Mouse (Mus musculus) right cerebral cortex, postnatal 4 days (tissue): ENCODE results near the gene Efna5.

Experiments
- DNase-seq: peaks from one replicate; pipeline ENCODE4 v3.0.0-alpha.2; 2022

Gene Efna5

GRCm38 (mm10) chr17:62591581-62592435 is 289.3 kb downstream of the Efna5 start:
- DNase-seq = no peak

GRCm38 (mm10) chr17:62590685-62591460 is 290.2 kb downstream of the Efna5 start:
- DNase-seq = no peak

GRCm38 (mm10) chr17:62580127-62580526 is 301.0 kb downstream of the Efna5 start:
- no peak for DNase-seq

- no peak for DNase-seq
These were observed 301.5 kb downstream of the Efna5 start for GRCm38 (mm10) chr17:62579618-62580017.

GRCm38 (mm10) chr17:62574499-62575265 is 306.4 kb downstream of the Efna5 start:
- DNase-seq = no peak

- DNase-seq = no peak
These were observed 311.0 kb downstream of the Efna5 start for GRCm38 (mm10) chr17:62570101-62570500.

- no peak for DNase-seq
These were observed 313.1 kb downstream of the Efna5 start for GRCm38 (mm10) chr17:62568019-62568418.

- DNase-seq = no peak
These were observed 315.5 kb downstream of the Efna5 start for GRCm38 (mm10) chr17:62565632-62566031.

- no peak for DNase-seq
These were observed 318.7 kb downstream of the Efna5 start for GRCm38 (mm10) chr17:62562439-62562838.

- DNase-seq = no peak
These were observed 323.9 kb downstream of the Efna5 start for GRCm38 (mm10) chr17:62557215-62557614.
